Mouse (Mus musculus) liver, embryonic 14.5 days (tissue): ENCODE results near the gene Nrros.

ENCODE experiments used
- CTCF ChIP-seq: IDR thresholded peaks from 2 replicates; pipeline ENCODE4 v1.5.1; 2016; ENCODE audit warnings: antibody characterized with exemption, low read depth, control low read depth
- EP300 ChIP-seq: IDR thresholded peaks from 2 replicates; pipeline ENCODE4 v1.6.1; 2016; ENCODE audit warnings: antibody characterized with exemption, low read depth

DNA sequence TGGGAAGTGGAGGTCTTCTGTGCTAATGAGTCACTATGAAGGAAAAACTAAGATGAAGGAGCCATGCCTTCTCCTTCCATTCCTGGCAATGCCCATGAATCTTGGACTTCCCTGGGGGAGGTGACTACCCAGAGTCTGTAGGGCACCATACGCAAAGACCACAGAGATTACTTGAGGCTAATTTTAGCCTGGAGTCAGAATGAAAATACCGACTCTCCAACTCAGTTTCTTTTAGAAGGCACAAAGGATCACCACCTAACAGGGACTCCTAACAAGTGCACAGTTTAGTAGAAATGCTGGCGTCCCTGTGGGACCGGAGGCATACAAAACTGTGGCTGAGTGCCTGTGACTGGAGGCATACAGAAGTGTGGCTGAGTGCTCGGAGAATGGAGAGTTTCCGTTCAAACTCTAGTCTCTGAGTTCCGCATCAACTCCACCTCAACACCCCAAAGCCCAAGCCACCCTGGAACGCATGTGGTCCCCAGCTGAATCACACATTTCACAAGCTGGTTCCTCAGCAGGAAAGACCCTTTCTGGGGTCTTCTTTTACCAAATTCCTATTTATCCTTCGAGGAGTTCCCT is 4.6 kb downstream of the Nrros start:
- TF ChIP-seq CTCF: no peak
- no peak for TF ChIP-seq EP300
